Mouse (Mus musculus) midbrain, embryonic 10.5 days (tissue): Measurements from ENCODE around the gene Gm14085. TPM values are rescaled to one million over a fixed set of nuclear protein-coding genes. Genes with fewer than 3 reads are reported as not detected.
"Not testable (repeated sequence)": the region's sequence is repeated elsewhere in the genome, so short reads cannot be mapped to it uniquely, and the experiment has no call there.

ENCODE experiments used
- DNase-seq: peaks from one replicate; pipeline ENCODE4 v3.0.0-alpha.2; 2017; ENCODE audit warnings: low spot score
- H3K27ac ChIP-seq: fragments of 300-500 bp; sonication (generic); replicated peaks from 2 replicates; pipeline ENCODE4 v1.5.1; 2016; ENCODE audit warnings: mild to moderate bottlenecking
- H3K27me3 ChIP-seq: fragments of 300-500 bp; sonication (generic); 2 replicates; pipeline ENCODE4 v1.6.1; 2016; ENCODE audit warnings: low read depth, mild to moderate bottlenecking; ENCODE audit not compliant: poor library complexity, severe bottlenecking
- H3K36me3 ChIP-seq: fragments of 300-500 bp; sonication (generic); 2 replicates; pipeline ENCODE4 v1.6.1; 2016; ENCODE audit warnings: mild to moderate bottlenecking, moderate library complexity
- H3K4me1 ChIP-seq: fragments of 300-500 bp; sonication (generic); 2 replicates; pipeline ENCODE4 v1.6.1; 2016
- H3K4me3 ChIP-seq: fragments of 300-500 bp; sonication (generic); 2 replicates; pipeline ENCODE4 v1.5.1; 2016; ENCODE audit warnings: mild to moderate bottlenecking, moderate library complexity
- H3K9me3 ChIP-seq: fragments of 300-500 bp; sonication (generic); replicated peaks from 2 replicates; pipeline ENCODE4 v1.6.1; 2016; ENCODE audit warnings: mild to moderate bottlenecking
- WGBS: fragments of 180-500 bp; shearing (Covaris S2); methylation state at CpG from one replicate; pipeline ENCODE4 v1.1.7; 2016; 5-methylcytosine and 5-hydroxymethylcytosine counted together
- polyA plus RNA-seq: library from polyadenylated mRNA; unstranded; fragments of >200 nt; fragmentation: Nextera tagmentation; extraction: Ambion mirVana; gene quantifications from 2 replicates; pipeline ENCODE4 v1.2.1, GENCODE M21; 2016

Gm14085 gene
- polyA plus RNA-seq = not detected in 2 replicates

- no peaks in the 10 kb centered on the region for H3K9me3 ChIP-seq
- H3K4me3 ChIP-seq = no peak within 1 kb of the TSS
- H3K36me3 ChIP-seq = no peaks in the 10 kb centered on the region
- no peaks in the 10 kb centered on the region for H3K27me3 ChIP-seq
- no peak within 1 kb of the TSS for H3K27ac ChIP-seq
- no peak for DNase-seq
- H3K4me1 ChIP-seq = no peaks in the 10 kb centered on the region
- WGBS = 97% methylated on average over 1 of the region's 1 CpGs
These were observed at the start of gene Gm14085 for GRCm38 (mm10) chr2:122484641-122485040. Gene Gm14085 (plus strand): TSS chr2:122484941.

GRCm38 (mm10) chr2:122438706-122439482, 45.8 kb upstream of the Gm14085 start:
- H3K4me3 ChIP-seq, H3K36me3 ChIP-seq, H3K4me1 ChIP-seq, H3K9me3 ChIP-seq, H3K27me3 ChIP-seq, H3K27ac ChIP-seq, DNase-seq: not testable (repeated sequence)
- WGBS = 90% methylated on average over 5 of the region's 5 CpGs

- DNase-seq, H3K27ac ChIP-seq, H3K4me3 ChIP-seq, H3K27me3 ChIP-seq, H3K36me3 ChIP-seq, H3K4me1 ChIP-seq, H3K9me3 ChIP-seq: not testable (repeated sequence)
- 28% methylated on average over 3 of the region's 3 CpGs for WGBS
These were observed 44.2 kb upstream of the Gm14085 start for GRCm38 (mm10) chr2:122440521-122440920.

GRCm38 (mm10) chr2:122441000-122441933, 43.5 kb upstream of the Gm14085 start:
- DNase-seq = no peak
- Histone ChIP-seq H3K9me3 (no peaks in the 10 kb centered on the region), H3K36me3 (no peaks in the 10 kb centered on the region), H3K4me1 (no peaks in the 10 kb centered on the region), H3K27ac (no peak overlapping the region), H3K27me3 (no peaks in the 10 kb centered on the region), H3K4me3 (no peak overlapping the region)
- 86% methylated on average over 7 of the region's 7 CpGs for WGBS

GRCm38 (mm10) chr2:122450351-122450750, 34.4 kb upstream of the Gm14085 start:
- H3K27me3 ChIP-seq = no peaks in the 10 kb centered on the region
- H3K27ac ChIP-seq = no peak overlapping the region
- H3K4me1 ChIP-seq = no peaks in the 10 kb centered on the region
- H3K4me3 ChIP-seq = no peak overlapping the region
- WGBS = 93% methylated on average over 4 of the region's 4 CpGs
- no peaks in the 10 kb centered on the region for H3K36me3 ChIP-seq
- H3K9me3 ChIP-seq = no peaks in the 10 kb centered on the region
- no peak for DNase-seq

- Histone ChIP-seq H3K27ac (no peak overlapping the region), H3K9me3 (no peaks in the 10 kb centered on the region), H3K36me3 (no peaks in the 10 kb centered on the region), H3K4me3 (no peak overlapping the region), H3K4me1 (no peaks in the 10 kb centered on the region), H3K27me3 (no peaks in the 10 kb centered on the region)
- WGBS = 76% methylated on average over 2 of the region's 2 CpGs
- no peak for DNase-seq
These were observed 32.3 kb upstream of the Gm14085 start for GRCm38 (mm10) chr2:122452426-122452825.

GRCm38 (mm10) chr2:122466901-122467300, 17.8 kb upstream of the Gm14085 start:
- no peaks in the 10 kb centered on the region for H3K9me3 ChIP-seq
- H3K4me3 ChIP-seq = peak overlapping the region; percentile 66
- peaks cover 12% of the 10 kb centered on the region for H3K4me1 ChIP-seq
- peaks cover 29% of the 10 kb centered on the region for H3K27me3 ChIP-seq
- peak overlapping the region; percentile 79; the same call in 1 of the 2 replicates for H3K27ac ChIP-seq
- no peaks in the 10 kb centered on the region for H3K36me3 ChIP-seq
- DNase-seq = no peak
- WGBS = 34% methylated on average over 11 of the region's 11 CpGs

GRCm38 (mm10) chr2:122467351-122468013, 17.3 kb upstream of the Gm14085 start:
- H3K27ac ChIP-seq = peak overlapping the region; percentile 79
- H3K4me1 ChIP-seq = peaks cover 12% of the 10 kb centered on the region
- H3K36me3 ChIP-seq = no peaks in the 10 kb centered on the region
- no peaks in the 10 kb centered on the region for H3K9me3 ChIP-seq
- H3K4me3 ChIP-seq = peak overlapping the region; percentile 66
- WGBS = 2% methylated on average over 46 of the region's 46 CpGs
- peak; percentile 95 for DNase-seq
- H3K27me3 ChIP-seq = peaks cover 29% of the 10 kb centered on the region

- 94% methylated on average over 3 of the region's 3 CpGs for WGBS
- peaks cover 29% of the 10 kb centered on the region for H3K27me3 ChIP-seq
- no peak for DNase-seq
- peaks cover 12% of the 10 kb centered on the region for H3K4me1 ChIP-seq
- no peaks in the 10 kb centered on the region for H3K9me3 ChIP-seq
- H3K36me3 ChIP-seq = no peaks in the 10 kb centered on the region
- no peak overlapping the region for H3K27ac ChIP-seq
- H3K4me3 ChIP-seq = no peak overlapping the region
These were observed 15.5 kb upstream of the Gm14085 start for GRCm38 (mm10) chr2:122469221-122469620.

- DNase-seq = no peak
- H3K4me3 ChIP-seq = no peak overlapping the region
- H3K4me1 ChIP-seq = no peaks in the 10 kb centered on the region
- no peaks in the 10 kb centered on the region for H3K27me3 ChIP-seq
- H3K9me3 ChIP-seq = no peaks in the 10 kb centered on the region
- H3K36me3 ChIP-seq = no peaks in the 10 kb centered on the region
- H3K27ac ChIP-seq = no peak overlapping the region
These were observed 8.2 kb upstream of the Gm14085 start for GRCm38 (mm10) chr2:122476585-122476984.

- H3K4me1 ChIP-seq, H3K9me3 ChIP-seq, H3K27me3 ChIP-seq, H3K4me3 ChIP-seq, DNase-seq, H3K36me3 ChIP-seq, H3K27ac ChIP-seq: not testable (repeated sequence)
- WGBS = 76% methylated on average over 1 of the region's 1 CpGs
These were observed 954 bp upstream of the Gm14085 start for GRCm38 (mm10) chr2:122483787-122484186.

GRCm38 (mm10) chr2:122485654-122486053, 913 bp downstream of the Gm14085 start:
- DNase-seq, H3K27me3 ChIP-seq, H3K4me3 ChIP-seq, H3K9me3 ChIP-seq, H3K27ac ChIP-seq, H3K36me3 ChIP-seq, H3K4me1 ChIP-seq: not testable (repeated sequence)
- WGBS = 70% methylated on average over 3 of the region's 3 CpGs
